Mouse (Mus musculus) frontal cortex, adult (tissue): ENCODE measurements around the gene Rfc4.

Experiments used
- ATAC-seq: cut with Nextera tagmentation; 2 replicates; pipeline ENCODE4 v1.9.2; 2017; ENCODE audit warnings: mild to moderate bottlenecking, moderate library complexity, mixed read lengths; ENCODE audit not compliant: low TSS enrichment

Rfc4 gene

GRCm38 (mm10) chr16:23127673-23128375 lies at the start of gene Rfc4:
TSS of gene Rfc4 (minus strand) at chr16:23127737.
- ATAC-seq: peak; percentile 96

GRCm38 (mm10) chr16:23175956-23176355 lies 48.4 kb upstream of the Rfc4 start:
- ATAC-seq: no peak

GRCm38 (mm10) chr16:23174855-23175254 lies 47.3 kb upstream of the Rfc4 start:
- ATAC-seq: no peak

GRCm38 (mm10) chr16:23173904-23174303 lies 46.4 kb upstream of the Rfc4 start:
- ATAC-seq: no peak

- ATAC-seq: no peak
Measured at GRCm38 (mm10) chr16:23170813-23171212, 43.3 kb upstream of the Rfc4 start.

- ATAC-seq: no peak
Measured at GRCm38 (mm10) chr16:23167079-23167478, 39.5 kb upstream of the Rfc4 start.

- ATAC-seq: no peak
Measured at GRCm38 (mm10) chr16:23166646-23167045, 39.1 kb upstream of the Rfc4 start.

- ATAC-seq: no peak
Measured at GRCm38 (mm10) chr16:23165441-23165840, 37.9 kb upstream of the Rfc4 start.

- no peak for ATAC-seq
Measured at GRCm38 (mm10) chr16:23164443-23164842, 36.9 kb upstream of the Rfc4 start.

GRCm38 (mm10) chr16:23162116-23162515 lies 34.6 kb upstream of the Rfc4 start:
- ATAC-seq: no peak

GRCm38 (mm10) chr16:23159749-23160148 lies 32.2 kb upstream of the Rfc4 start:
- no peak for ATAC-seq

GRCm38 (mm10) chr16:23158957-23159356 lies 31.4 kb upstream of the Rfc4 start:
- no peak for ATAC-seq

GRCm38 (mm10) chr16:23158292-23158691 lies 30.8 kb upstream of the Rfc4 start:
- ATAC-seq: no peak

- ATAC-seq: no peak
Measured at GRCm38 (mm10) chr16:23157013-23157412, 29.5 kb upstream of the Rfc4 start.

GRCm38 (mm10) chr16:23154261-23154660 lies 26.7 kb upstream of the Rfc4 start:
- ATAC-seq: no peak

GRCm38 (mm10) chr16:23151423-23151822 lies 23.9 kb upstream of the Rfc4 start:
- ATAC-seq: peak; percentile 93

GRCm38 (mm10) chr16:23149396-23149795 lies 21.9 kb upstream of the Rfc4 start:
- ATAC-seq: no peak

GRCm38 (mm10) chr16:23148936-23149335 lies 21.4 kb upstream of the Rfc4 start:
- ATAC-seq: no peak

GRCm38 (mm10) chr16:23146280-23146679 lies 18.7 kb upstream of the Rfc4 start, which contains the start of gene Adipoq:
TSS of gene Adipoq (plus strand) at chr16:23146536.
- ATAC-seq: no peak

GRCm38 (mm10) chr16:23145211-23145610 lies 17.7 kb upstream of the Rfc4 start:
- ATAC-seq: no peak

GRCm38 (mm10) chr16:23144326-23144725 lies 16.8 kb upstream of the Rfc4 start:
- ATAC-seq: no peak

GRCm38 (mm10) chr16:23140911-23141310 lies 13.4 kb upstream of the Rfc4 start:
- ATAC-seq: no peak

GRCm38 (mm10) chr16:23136406-23136970 lies 9.0 kb upstream of the Rfc4 start:
- peak; percentile 70 for ATAC-seq
